Mouse (Mus musculus) megakaryocyte, embryonic 14.5 days (primary cell): ENCODE results near the gene Nfib.

Source experiments
- FLI1 ChIP-seq: IDR thresholded peaks from 2 replicates; pipeline ENCODE4 v1.6.1; 2012; ENCODE audit warnings: low read length, inconsistent platforms, mixed read lengths
- GATA1 ChIP-seq: IDR thresholded peaks from 3 replicates; pipeline ENCODE4 v1.6.1; 2012; ENCODE audit warnings: mixed read lengths, low read length, inconsistent platforms, borderline replicate concordance

- TF ChIP-seq GATA1 (no peak), FLI1 (no peak)
Measured at GRCm38 (mm10) chr4:82607266-82607665, 98.3 kb downstream of the Nfib start.
